Mouse (Mus musculus) olfactory bulb, adult 2 months (tissue): Measurements from ENCODE around the gene Rasa4.

Experiments used
- CTCF ChIP-seq: fragments of 200-500 bp; IDR thresholded peaks from 2 replicates; pipeline ENCODE4 v1.5.1; 2012; ENCODE audit warnings: low read depth, mild to moderate bottlenecking, low read length, moderate library complexity; ENCODE audit not compliant: insufficient read depth
- POLR2A ChIP-seq: fragments of 200-500 bp; IDR thresholded peaks from 2 replicates; pipeline ENCODE4 v1.6.1; 2012; ENCODE audit warnings: mild to moderate bottlenecking, low read depth, low read length, moderate library complexity; ENCODE audit not compliant: insufficient read depth

DNA sequence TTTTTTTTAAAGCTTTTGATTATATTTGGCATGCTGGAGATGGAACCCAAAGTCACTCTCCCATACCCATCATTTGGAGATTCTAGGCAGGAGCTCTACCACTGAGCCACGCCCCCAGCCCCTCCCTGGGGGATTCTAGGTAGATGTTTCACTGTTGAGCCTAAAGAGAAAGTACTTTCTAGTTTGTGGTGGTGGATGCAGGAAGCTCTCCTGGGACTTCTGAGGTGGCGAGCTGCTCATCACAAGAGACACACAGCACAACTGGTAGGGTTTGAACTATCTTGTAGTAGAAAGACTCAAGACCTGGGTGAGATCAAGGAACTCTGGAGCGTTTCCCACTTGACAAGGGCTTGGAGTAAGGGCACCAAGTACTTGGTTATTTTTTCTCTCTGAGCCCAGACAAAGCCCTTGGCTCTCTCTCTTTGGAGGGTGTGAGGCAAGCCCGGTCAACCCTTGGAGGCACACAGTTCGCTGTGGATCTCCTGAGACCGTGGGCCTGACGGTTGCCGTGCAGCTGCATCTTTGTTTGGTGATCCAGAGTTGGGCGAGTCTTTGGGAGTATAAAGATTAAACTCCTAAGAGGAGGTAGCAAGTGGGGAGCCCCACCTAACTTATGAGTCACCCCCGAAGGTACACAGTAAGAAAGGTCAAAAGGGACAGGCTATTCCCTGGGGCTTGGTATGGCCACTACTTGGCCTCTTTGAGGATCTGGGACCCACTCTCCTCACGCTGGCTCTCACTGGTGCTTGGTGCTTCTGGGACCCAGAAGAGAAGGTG, 29.2 kb upstream of the Rasa4 start, which contains the start of gene Upk3bl:
- TF ChIP-seq CTCF (no peak), POLR2A (no peak)
